Mouse (Mus musculus): ENCODE results near the gene Adamts9. TPM values are rescaled to one million over a fixed set of nuclear protein-coding genes. Genes with fewer than 3 reads are reported as not detected.

Gene Adamts9
- 10 to 100 TPM; 10.4 to 15.7 TPM for total RNA-seq (2023)

GRCm38 (mm10) chr6:92943057-92943781 is at the start of gene Adamts9:
Gene Adamts9 (minus strand): TSS chr6:92943492.

GRCm38 (mm10) chr6:92869089-92869581 is 74.2 kb downstream of the Adamts9 start, which contains the start of gene Gm15737:
Gene Gm15737 (plus strand): TSS chr6:92869357.

GRCm38 (mm10) chr6:92816311-92816751 is 127.0 kb downstream of the Adamts9 start, which contains the start of gene A730049H05Rik:
Gene A730049H05Rik (plus strand): TSS chr6:92816478.

Other genes starting within 250 kb of the Adamts9 start
- gene Prickle2, start 237.3 kb downstream of the Adamts9 start, total RNA-seq (2023): 1 to 10 TPM in 1 of 2 experiments, under 1 TPM in 1; 0.73 to 1.4 TPM
- not detected for gene A730049H05Rik, start 127.0 kb downstream of the Adamts9 start, total RNA-seq (2023)
- gene Gm15737, start 74.1 kb downstream of the Adamts9 start, total RNA-seq (2023): not detected